Mouse (Mus musculus) left cerebral cortex, postnatal 14 days (tissue): Measurements from ENCODE around the gene Adgrg2. TPM values are rescaled to one million over a fixed set of nuclear protein-coding genes. Genes with fewer than 3 reads are reported as not detected.

Source experiments
- DNase-seq, 2 experiments: peaks; one replicate each; pipeline ENCODE4 v3.0.0; 2021 to 2022; ENCODE audit warnings: low spot score in 2 of 2, mixed read lengths in 1 of 2
- intact Hi-C: fragments of 180-260 bp; cut with DNase I; formaldehyde crosslinking; loops from one replicate; pipeline ENCODE4 v1.15.1; 2025
- total RNA-seq, 2 experiments: library from RNA; stranded (reverse); gene quantifications; 2 replicates each; pipeline ENCODE4 v1.2.3; 2021

Gene Adgrg2
- total RNA-seq, 2 experiments from 2014 or later, result 1.5 to 1.7 TPM

- intact Hi-C loops, result no loop called here
- DNase-seq, result no peak
These were observed 106.0 kb downstream of the Adgrg2 start for GRCm38 (mm10) chrX:160496473-160496872.

GRCm38 (mm10) chrX:160501095-160501494 lies 110.6 kb downstream of the Adgrg2 start:
- no peak for DNase-seq
- intact Hi-C loops, result no loop called here

- no peak for DNase-seq
- intact Hi-C loops, result no loop called here
These were observed 111.2 kb downstream of the Adgrg2 start for GRCm38 (mm10) chrX:160501687-160502047.

DNA sequence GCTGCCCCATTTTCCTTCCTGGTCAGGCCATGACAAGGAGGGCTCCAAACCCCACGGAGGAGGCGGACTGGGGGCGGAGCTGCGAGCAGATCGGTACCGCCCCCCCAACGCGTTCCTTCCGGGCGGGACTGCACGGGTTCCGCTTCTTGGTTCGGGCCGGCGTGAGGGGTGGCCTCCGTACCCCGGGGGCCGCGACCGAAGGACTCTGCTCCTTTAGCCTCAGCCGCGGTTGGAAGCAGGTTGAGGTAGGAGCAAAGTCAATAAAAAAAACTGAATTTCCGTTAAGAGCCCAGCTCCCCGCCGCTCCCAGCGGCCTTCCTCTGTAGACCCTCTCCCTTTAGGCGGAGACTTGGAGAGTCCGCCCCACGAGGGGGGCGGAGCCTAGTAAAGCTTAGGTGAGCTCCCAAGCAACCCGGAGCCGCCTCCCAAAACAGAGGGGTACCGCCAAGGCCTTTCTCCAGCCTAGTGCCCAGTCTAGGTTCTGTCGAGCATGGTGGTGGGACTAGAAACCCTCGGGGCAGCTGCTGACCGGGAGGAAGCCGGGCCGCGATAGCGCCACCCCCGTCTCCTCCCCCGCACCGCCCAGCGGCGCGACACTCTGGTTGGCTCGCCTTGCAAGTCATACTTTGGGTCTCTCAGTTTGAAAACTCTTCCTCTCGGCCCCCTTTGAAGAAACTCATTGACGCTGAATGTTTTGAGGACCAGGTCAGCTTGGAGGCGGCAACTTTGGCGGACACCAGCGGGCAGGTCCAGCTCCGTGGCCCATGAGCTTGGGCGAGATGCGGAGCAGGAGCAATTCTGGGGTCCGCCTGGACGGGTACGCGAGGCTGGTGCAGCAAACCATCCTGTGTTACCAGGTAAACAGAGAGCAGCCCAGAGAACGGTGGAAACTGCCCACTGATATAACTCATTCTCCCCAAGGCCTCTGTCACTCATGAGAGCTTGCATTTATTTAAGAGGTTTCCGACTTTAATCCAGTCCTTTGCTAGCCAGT lies 111.9 kb downstream of the Adgrg2 start, which contains the start of gene Phka2:
Gene Phka2 (plus strand): TSS at position 119 of the 994 bp plus-strand sequence.
- intact Hi-C loops, result no loop called here
- DNase-seq, result peak; percentile 60 to 72

DNA sequence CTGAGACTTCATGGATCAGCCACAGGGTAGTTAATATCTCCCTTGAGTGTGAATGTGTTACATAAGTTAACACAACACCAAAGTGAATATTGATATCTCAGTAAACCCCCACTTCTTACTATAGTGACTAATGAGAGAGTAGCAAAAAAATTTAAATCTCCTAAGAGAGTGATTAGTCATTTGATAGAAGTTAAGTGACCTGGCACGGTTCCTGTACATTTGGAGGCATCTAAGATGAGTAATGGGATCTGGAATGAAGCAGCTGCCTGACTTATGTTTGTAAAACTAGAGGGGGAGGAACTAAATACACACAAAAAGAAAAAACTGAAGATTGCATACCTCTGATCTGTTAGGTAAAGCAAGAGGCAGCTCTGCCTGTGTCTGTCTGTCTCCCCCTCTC lies 118.6 kb downstream of the Adgrg2 start:
- no peak for DNase-seq
- intact Hi-C loops, result no loop called here

- intact Hi-C loops, result no loop called here
- DNase-seq, result no peak
These were observed 119.7 kb downstream of the Adgrg2 start for GRCm38 (mm10) chrX:160510197-160510596.

DNA sequence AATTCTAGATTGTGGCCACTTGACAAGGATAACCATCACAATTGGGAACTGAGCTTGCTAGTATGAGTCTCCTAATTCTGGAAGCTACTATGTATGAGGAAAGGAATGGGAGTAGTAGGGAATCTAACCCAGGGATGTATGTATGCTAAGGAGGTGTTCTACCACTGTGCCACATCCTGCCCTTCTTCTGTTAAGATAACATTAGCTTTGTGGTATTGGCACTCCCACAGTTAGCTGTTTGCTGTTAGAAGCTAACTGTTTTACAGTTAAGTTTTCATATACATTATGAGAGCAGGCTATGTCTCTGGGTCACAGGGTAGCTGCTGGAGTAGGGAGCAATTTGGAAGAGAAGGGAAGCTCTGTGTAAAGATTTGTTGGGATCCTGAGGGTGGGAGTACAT lies 125.5 kb downstream of the Adgrg2 start:
- no peak for DNase-seq
- intact Hi-C loops, result no loop called here

GRCm38 (mm10) chrX:160542772-160543171 lies 152.3 kb downstream of the Adgrg2 start:
- no peak for DNase-seq

More at GRCm38 (mm10) chrX:160542772-160543171, 152.3 kb downstream of the Adgrg2 start:
- intact Hi-C loops, result no loop called here

Other genes starting within 250 kb of the Adgrg2 start
- 10 to 100 TPM; 24.7 to 36.3 TPM for gene Phka2, start 111.5 kb downstream of the Adgrg2 start, total RNA-seq